Mouse (Mus musculus) small intestine, adult 2 months (tissue): Measurements from ENCODE around the gene Pdxdc1.

Experiments
- CTCF ChIP-seq: fragments of 200-500 bp; IDR thresholded peaks from 2 replicates; pipeline ENCODE4 v1.5.1; 2012; ENCODE audit warnings: low read depth, mild to moderate bottlenecking, control low read depth, inconsistent platforms, low read length, moderate library complexity, mixed read lengths; ENCODE audit not compliant: insufficient replicate concordance, insufficient read length; ENCODE audit errors: extremely low read depth
- POLR2A ChIP-seq: fragments of 200-500 bp; IDR thresholded peaks from 2 replicates; pipeline ENCODE4 v1.6.1; 2012; ENCODE audit warnings: low read depth, mild to moderate bottlenecking, control low read depth, inconsistent platforms, low read length, moderate library complexity

DNA sequence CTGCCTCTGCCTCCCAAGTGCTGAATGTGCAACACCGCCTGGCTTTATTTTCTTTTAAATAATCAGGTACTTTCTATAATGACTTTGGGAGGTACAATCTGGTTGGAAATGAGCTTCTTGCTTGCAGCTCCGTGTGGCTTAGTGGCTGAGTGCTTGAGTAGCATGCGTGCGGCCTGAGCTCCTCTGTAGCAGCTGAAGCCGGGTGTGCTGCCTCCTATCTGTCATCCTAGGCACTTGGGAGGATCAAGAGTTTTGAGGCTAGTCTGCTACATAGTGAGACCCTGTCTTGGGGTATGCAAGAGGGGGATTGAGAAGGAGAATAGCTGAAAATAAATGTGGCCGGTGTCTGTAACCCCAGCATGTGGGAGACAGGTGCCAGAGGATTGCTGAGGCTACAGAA is 90.8 kb downstream of the Pdxdc1 start:
- TF ChIP-seq CTCF = no peak
- no peak for TF ChIP-seq POLR2A
